Mouse (Mus musculus) brain, embryonic 14.5 days (tissue): Measurements from ENCODE around the gene Gpr153.

ENCODE experiments used
- CTCF ChIP-seq: fragments of 200-500 bp; IDR thresholded peaks from 2 replicates; pipeline ENCODE4 v1.5.1; 2012; ENCODE audit warnings: inconsistent platforms, mild to moderate bottlenecking, moderate library complexity, borderline replicate concordance; ENCODE audit not compliant: insufficient read depth, insufficient read length; ENCODE audit errors: extremely low read depth
- POLR2A ChIP-seq: fragments of 200-500 bp; IDR thresholded peaks from 2 replicates; pipeline ENCODE4 v1.6.1; 2012; ENCODE audit warnings: mild to moderate bottlenecking, inconsistent platforms, borderline replicate concordance; ENCODE audit not compliant: poor library complexity, insufficient read depth, insufficient read length, severe bottlenecking; ENCODE audit errors: extremely low read depth

GRCm38 (mm10) chr4:152278986-152279385 lies 5.0 kb downstream of the Gpr153 start:
- TF ChIP-seq CTCF = no peak
- no peak for TF ChIP-seq POLR2A
